Comparison of ENCODE assay signal across 18 mouse cellular contexts in the genomic region with DNA sequence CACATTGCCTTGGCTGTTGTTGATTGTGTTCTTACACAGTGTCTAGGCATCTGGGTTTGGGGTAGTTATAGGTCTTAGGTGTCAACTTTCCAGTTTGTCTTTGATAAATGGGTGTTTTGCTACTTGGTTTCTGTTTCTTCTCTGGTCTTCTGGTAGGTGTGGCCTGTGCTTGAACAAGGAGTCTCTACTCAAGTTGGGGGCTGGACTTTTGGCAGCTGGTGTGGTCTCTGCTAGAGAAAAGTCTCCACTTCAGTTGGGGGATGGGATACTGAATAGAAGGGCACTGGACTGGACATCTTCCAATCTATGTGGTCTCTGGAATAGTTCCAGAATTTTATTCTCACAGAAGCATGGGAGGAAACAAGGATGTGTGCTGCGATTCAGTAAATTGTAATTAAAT. TPM values are rescaled to one million over a fixed set of nuclear protein-coding genes. Genes with fewer than 3 reads are reported as not detected.
"Had no signal": no experiment of that assay in that cellular context is flagged by ENCODE, and none has a peak within 500 bp of the region (broad histone marks: within the 10 kb centered on the region; RNA-seq: fewer than 3 reads in every experiment).

No protein-coding gene starts in this region.

- ATAC-seq: liver, embryonic 12.5 days; liver, postnatal 0 days; lung, postnatal 0 days; midbrain, embryonic 13.5 days; midbrain, embryonic 15.5 days; midbrain, embryonic 16.5 days had no signal

- DNase-seq: left cerebral cortex, postnatal 4 days; liver; liver, embryonic 13.5 days; liver, postnatal 0 days; lung, adult 18-20 months; lung, adult 2 months; lung, embryonic 14.5 days; lung, postnatal 10 days; lung, postnatal 14 days; lung, postnatal 36 days; lung, postnatal 4 days; midbrain, embryonic 14.5 days had no signal

RNA-seq across cellular contexts. Expression of a gene that starts 44.9 kb away (rescaled TPM):
- total RNA-seq: monocyte, adult 5-6 weeks had no signal
